Comparison of ENCODE assay signal across 8 mouse cellular contexts in the genomic region with DNA sequence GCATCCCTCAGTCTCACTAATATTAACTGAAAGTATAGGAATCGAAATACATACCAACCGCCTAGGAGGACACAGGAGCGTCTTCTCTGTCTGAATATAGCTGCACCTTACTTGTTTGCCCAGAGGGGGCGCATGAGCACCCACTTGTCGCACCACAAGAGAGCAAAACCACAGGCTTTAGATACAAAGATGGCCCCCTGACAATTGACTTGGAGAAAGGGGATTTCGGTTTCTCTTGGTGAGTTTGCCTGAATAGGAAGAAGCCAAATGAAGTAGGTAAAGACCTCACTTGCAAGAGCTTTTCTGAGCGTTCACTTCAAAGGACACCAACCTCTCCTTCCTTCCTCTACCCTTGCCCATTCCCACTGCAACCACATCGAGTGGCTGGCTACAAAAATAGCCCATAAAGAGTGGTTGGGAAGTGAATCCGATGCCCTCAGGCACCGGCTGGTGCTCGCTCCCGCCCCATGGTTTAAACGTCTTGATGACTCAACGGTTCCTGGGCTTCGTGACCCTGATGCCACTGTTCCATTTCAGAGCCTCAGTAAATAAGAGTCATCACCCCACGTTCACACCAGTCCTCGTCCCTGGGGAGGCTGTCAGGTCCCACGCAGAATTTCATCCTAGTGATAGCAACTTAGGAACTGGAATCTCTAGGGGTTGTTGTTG.
DNase-seq lines count a peak whose midpoint lies in the region; ATAC-seq and TF ChIP-seq lines count a peak whose summit lies in the region.
"Had no signal": no experiment of that assay in that cellular context is flagged by ENCODE, and none has a peak within 500 bp of the region (broad histone marks: within the 10 kb centered on the region; RNA-seq: fewer than 3 reads in every experiment).

No protein-coding gene starts in this region.

- H3K9ac ChIP-seq in liver, embryonic 13.5 days = no peak overlapping the region
- H3K9ac ChIP-seq: heart, embryonic 15.5 days had no signal

- WGBS in spleen, adult 2 months = 46% methylated on average over 18 of the region's 18 CpGs
- 32% methylated on average over 18 of the region's 18 CpGs for WGBS in liver, embryonic 13.5 days (ENCODE audit: insufficient replicate concordance)

- H3K36me3 ChIP-seq in spleen, adult 2 months (ENCODE audit: control insufficient read depth, insufficient read depth, low read length) = no peaks in the 10 kb centered on the region
- H3K36me3 ChIP-seq in liver, embryonic 13.5 days = no peaks in the 10 kb centered on the region
- H3K36me3 ChIP-seq: heart, embryonic 15.5 days had no signal

- in situ Hi-C loops in Patski (cut with MboI; ENCODE audit: low pct_unique_long_range_greater_than_20kb) = no loop called here

- TF ChIP-seq CTCF in spleen, adult 2 months (IDR thresholded peaks at IDR 0.05; ENCODE audit: extremely low read depth, insufficient read depth, insufficient read length, insufficient replicate concordance) = peak; percentile 26; the same call in 1 of the 2 replicates
- peak; percentile 49 for TF ChIP-seq CTCF in Patski (IDR thresholded peaks at IDR 0.05)

- TF ChIP-seq POLR2A in spleen, adult 2 months (IDR thresholded peaks at IDR 0.05; ENCODE audit: low read depth, low read length) = no peak

- peak overlapping the region; percentile 28; the same call in 1 of the 2 replicates for H3K4me3 ChIP-seq in spleen, adult 2 months (ENCODE audit: extremely low read depth, insufficient read depth, insufficient read length)
- no peak overlapping the region for H3K4me3 ChIP-seq in liver, embryonic 13.5 days (replicated peaks)
- H3K4me3 ChIP-seq: heart, embryonic 15.5 days had no signal

- no peak overlapping the region for H3K4me2 ChIP-seq in liver, embryonic 13.5 days
- H3K4me2 ChIP-seq: heart, embryonic 15.5 days had no signal

- POLR2A ChIA-PET in Patski (lab: Charles Lee) = no interaction called here

- CTCF ChIA-PET in Patski (lab: Charles Lee) = no interaction called here

- peak; percentile 27 for ATAC-seq in Patski
- ATAC-seq in liver, embryonic 13.5 days (ENCODE audit: low read depth) = no peak

- DNase-seq in spleen, adult 2 months (ENCODE audit: low read depth in 1 of 2, low spot score in 2 of 2) = peak; percentile 20 to 49
- no peak for DNase-seq in spleen, postnatal 14 days (ENCODE audit: low spot score in 2 of 2)
- peak; percentile 42 for DNase-seq in Patski (ENCODE audit: low read depth, low spot score)
- peak; percentile 21 for DNase-seq in liver, embryonic 13.5 days
- peak; percentile 65 for DNase-seq in thymus, postnatal 4 days
- no peak for DNase-seq in right cerebral cortex, postnatal 25 days
- no peak for DNase-seq in ovary, postnatal 10 days (ENCODE audit: low spot score)

- no peaks in the 10 kb centered on the region for H3K9me3 ChIP-seq in liver, embryonic 13.5 days (replicated peaks)
- H3K9me3 ChIP-seq: heart, embryonic 15.5 days had no signal

- H3K4me1 ChIP-seq in spleen, adult 2 months (ENCODE audit: control insufficient read depth, insufficient read depth, insufficient read length) = peaks cover 4% of the 10 kb centered on the region; the same call in 1 of the 2 replicates
- H3K4me1 ChIP-seq in liver, embryonic 13.5 days (replicated peaks) = peaks cover 8% of the 10 kb centered on the region

- H3K27ac ChIP-seq in spleen, adult 2 months (ENCODE audit: insufficient read depth, low read length) = no peak overlapping the region
- H3K27ac ChIP-seq in liver, embryonic 13.5 days = no peak overlapping the region
- H3K27ac ChIP-seq: heart, embryonic 15.5 days had no signal

- H3K27me3 ChIP-seq in spleen, adult 2 months (ENCODE audit: control insufficient read depth, insufficient read depth, low read length) = no peaks in the 10 kb centered on the region
- no peaks in the 10 kb centered on the region for H3K27me3 ChIP-seq in Patski
- no peaks in the 10 kb centered on the region for H3K27me3 ChIP-seq in liver, embryonic 13.5 days
- H3K27me3 ChIP-seq: heart, embryonic 15.5 days had no signal

Comparison
In these comparisons a context has a peak if more than half of its experiments do, and no peak if none do; other contexts are left out.
1. DNase-seq: peak in spleen, adult 2 months (2 of 2), Patski (single experiment), liver, embryonic 13.5 days (single experiment) and thymus, postnatal 4 days (single experiment); none in spleen, postnatal 14 days (0 of 2), right cerebral cortex, postnatal 25 days (single experiment) and ovary, postnatal 10 days (single experiment).